Mouse (Mus musculus): Measurements from ENCODE around the gene Bahd1. TPM values are rescaled to one million over a fixed set of nuclear protein-coding genes. Genes with fewer than 3 reads are reported as not detected.

The Bahd1 gene
- total and polyA plus RNA-seq, 2 experiments from 2014 or later, result 1.6 to 9.4 TPM

DNA sequence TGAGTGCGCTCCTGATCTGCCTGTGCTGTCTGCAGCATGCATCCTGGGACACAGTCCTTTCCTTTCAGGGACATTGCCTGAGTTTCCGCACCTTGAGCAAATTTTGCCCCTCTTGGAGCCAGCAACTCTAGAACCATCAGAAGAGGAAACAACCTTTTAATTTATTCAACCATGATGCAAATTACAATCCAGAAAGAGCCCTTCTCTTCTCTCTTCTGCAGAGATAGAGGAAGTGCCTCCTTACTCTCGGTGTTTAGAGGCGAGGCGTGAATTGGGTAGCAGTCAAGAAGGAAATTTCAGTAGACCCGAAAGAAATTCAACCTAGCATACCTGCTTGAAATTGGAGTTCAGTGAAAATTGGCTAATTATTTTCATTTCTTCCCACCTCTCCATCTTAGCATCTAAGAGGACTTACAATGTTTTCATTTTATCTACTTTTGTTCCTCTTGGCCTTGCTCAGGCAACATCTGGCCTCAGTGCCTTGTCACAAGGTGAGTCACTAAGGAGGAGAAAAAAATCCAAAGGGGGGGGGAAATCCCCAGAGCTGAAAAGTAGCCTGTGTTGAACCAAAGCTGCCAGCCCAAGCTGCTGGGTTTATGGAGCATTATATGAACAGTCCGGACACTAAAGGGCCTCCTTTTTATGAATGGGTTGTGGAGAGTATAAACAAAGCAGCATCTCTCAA lies 5.4 kb downstream of the Bahd1 start:
- no peak for DNase-seq (ENCODE audit: low spot score)
- H3K4me3 ChIP-seq (ENCODE audit: low read depth, low read length), result no peak overlapping the region
- H3K27me3 ChIP-seq (ENCODE audit: control insufficient read depth, insufficient read depth, low read length), result peaks cover 4% of the 10 kb centered on the region
- no peaks in the 10 kb centered on the region for H3K9me3 ChIP-seq (replicated peaks; ENCODE audit: control insufficient read depth, low read length)
- no peak overlapping the region for H3K27ac ChIP-seq (ENCODE audit: low read depth)
- no peak for ATAC-seq (ENCODE audit: insufficient read depth, low read depth)
- no peak overlapping the region for H3K9ac ChIP-seq (replicated peaks; ENCODE audit: low read depth, low read length)
- 89% methylated on average over 7 of the region's 7 CpGs for WGBS
- no peak overlapping the region for H3K4me2 ChIP-seq (ENCODE audit: low read depth, low read length)
- H3K36me3 ChIP-seq (replicated peaks; ENCODE audit: control insufficient read depth, insufficient read depth, low read length), result no peaks in the 10 kb centered on the region
- H3K4me1 ChIP-seq (ENCODE audit: control insufficient read depth, insufficient read depth), result peaks cover 21% of the 10 kb centered on the region
- TF ChIP-seq CTCF (IDR thresholded peaks at IDR 0.05; ENCODE audit: low read depth) (no peak), EP300 (IDR thresholded peaks at IDR 0.05; ENCODE audit: low read depth) (no peak)

GRCm38 (mm10) chr2:118906118-118906492 lies 5.9 kb downstream of the Bahd1 start:
- ATAC-seq (ENCODE audit: insufficient read depth, low read depth) (no peak), DNase-seq (ENCODE audit: low spot score) (no peak)
- TF ChIP-seq EP300 (IDR thresholded peaks at IDR 0.05; ENCODE audit: low read depth) (no peak), CTCF (IDR thresholded peaks at IDR 0.05; ENCODE audit: low read depth) (no peak)
- Histone ChIP-seq H3K36me3 (replicated peaks; ENCODE audit: control insufficient read depth, insufficient read depth, low read length) (no peaks in the 10 kb centered on the region), H3K9me3 (replicated peaks; ENCODE audit: control insufficient read depth, low read length) (no peaks in the 10 kb centered on the region), H3K4me2 (ENCODE audit: low read depth, low read length) (no peak overlapping the region), H3K9ac (replicated peaks; ENCODE audit: low read depth, low read length) (no peak overlapping the region), H3K27ac (ENCODE audit: low read depth) (no peak overlapping the region), H3K4me1 (ENCODE audit: control insufficient read depth, insufficient read depth) (peaks cover 16% of the 10 kb centered on the region), H3K27me3 (ENCODE audit: control insufficient read depth, insufficient read depth, low read length) (no peaks in the 10 kb centered on the region), H3K4me3 (ENCODE audit: low read depth, low read length) (no peak overlapping the region)
- WGBS, result 84% methylated on average over 5 of the region's 5 CpGs

DNA sequence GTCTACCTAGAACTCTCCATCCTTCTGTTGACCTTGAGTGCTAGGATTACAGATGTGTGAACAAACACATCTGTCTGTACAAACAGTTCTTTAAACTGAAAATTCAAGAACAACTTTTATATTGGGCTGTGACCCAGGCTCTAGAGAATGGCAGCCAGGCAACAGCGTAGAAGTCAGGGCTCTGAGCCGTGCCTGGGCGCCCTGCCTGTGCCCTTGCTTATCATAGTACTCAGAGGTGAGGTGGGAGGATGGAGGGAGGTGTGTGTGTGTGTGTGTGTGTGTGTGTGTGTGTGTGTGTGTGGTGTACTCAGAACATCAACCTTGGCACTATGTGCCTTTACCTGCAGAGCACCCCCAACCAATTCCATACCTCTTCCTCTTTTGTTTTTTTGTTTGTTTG lies 7.6 kb downstream of the Bahd1 start:
- WGBS, result 46% methylated on average over 3 of the region's 3 CpGs
- no peaks in the 10 kb centered on the region for H3K27me3 ChIP-seq (ENCODE audit: control insufficient read depth, insufficient read depth, low read length)
- no peak overlapping the region for H3K4me2 ChIP-seq (ENCODE audit: low read depth, low read length)
- no peak overlapping the region for H3K27ac ChIP-seq (ENCODE audit: low read depth)
- H3K4me1 ChIP-seq (ENCODE audit: control insufficient read depth, insufficient read depth), result peaks cover 16% of the 10 kb centered on the region
- H3K9ac ChIP-seq (replicated peaks; ENCODE audit: low read depth, low read length), result no peak overlapping the region
- no peaks in the 10 kb centered on the region for H3K36me3 ChIP-seq (replicated peaks; ENCODE audit: control insufficient read depth, insufficient read depth, low read length)
- ATAC-seq (ENCODE audit: insufficient read depth, low read depth) (no peak), DNase-seq (ENCODE audit: low spot score) (no peak)
- TF ChIP-seq EP300 (IDR thresholded peaks at IDR 0.05; ENCODE audit: low read depth), result no peak
- no peak for TF ChIP-seq CTCF (IDR thresholded peaks at IDR 0.05; ENCODE audit: low read depth)
- no peaks in the 10 kb centered on the region for H3K9me3 ChIP-seq (replicated peaks; ENCODE audit: control insufficient read depth, low read length)
- no peak overlapping the region for H3K4me3 ChIP-seq (ENCODE audit: low read depth, low read length)

DNA sequence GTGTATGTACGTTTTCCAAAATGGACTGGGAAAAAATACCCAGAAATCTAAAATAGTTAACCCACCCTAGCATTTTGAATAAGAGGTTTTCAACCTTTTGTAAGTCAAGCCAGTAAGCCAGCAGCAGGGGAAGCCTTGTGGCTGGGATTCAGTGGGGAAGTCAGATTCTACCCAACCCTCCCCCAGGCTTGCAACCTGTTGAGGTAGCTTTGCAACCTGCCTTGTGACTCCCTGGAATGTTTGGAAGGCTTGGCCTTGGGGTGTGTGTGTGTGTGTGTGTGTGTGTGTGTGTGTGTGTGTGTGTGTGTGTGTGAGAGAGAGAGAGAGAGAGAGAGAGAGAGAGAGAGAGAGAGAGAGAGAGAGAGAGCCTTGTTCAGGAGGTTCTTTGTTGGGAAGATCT lies 9.0 kb downstream of the Bahd1 start:
- no peaks in the 10 kb centered on the region for H3K27me3 ChIP-seq (ENCODE audit: control insufficient read depth, insufficient read depth, low read length)
- no peak overlapping the region for H3K9ac ChIP-seq (replicated peaks; ENCODE audit: low read depth, low read length)
- no peak for TF ChIP-seq CTCF (IDR thresholded peaks at IDR 0.05; ENCODE audit: low read depth)
- WGBS, result 90% methylated on average over 1 of the region's 1 CpGs
- no peaks in the 10 kb centered on the region for H3K9me3 ChIP-seq (replicated peaks; ENCODE audit: control insufficient read depth, low read length)
- H3K4me2 ChIP-seq (ENCODE audit: low read depth, low read length), result no peak overlapping the region
- peaks cover 14% of the 10 kb centered on the region for H3K4me1 ChIP-seq (ENCODE audit: control insufficient read depth, insufficient read depth)
- H3K4me3 ChIP-seq (ENCODE audit: low read depth, low read length), result no peak overlapping the region
- DNase-seq (ENCODE audit: low spot score) (no peak), ATAC-seq (ENCODE audit: insufficient read depth, low read depth) (no peak)
- no peaks in the 10 kb centered on the region for H3K36me3 ChIP-seq (replicated peaks; ENCODE audit: control insufficient read depth, insufficient read depth, low read length)
- no peak overlapping the region for H3K27ac ChIP-seq (ENCODE audit: low read depth)

DNA sequence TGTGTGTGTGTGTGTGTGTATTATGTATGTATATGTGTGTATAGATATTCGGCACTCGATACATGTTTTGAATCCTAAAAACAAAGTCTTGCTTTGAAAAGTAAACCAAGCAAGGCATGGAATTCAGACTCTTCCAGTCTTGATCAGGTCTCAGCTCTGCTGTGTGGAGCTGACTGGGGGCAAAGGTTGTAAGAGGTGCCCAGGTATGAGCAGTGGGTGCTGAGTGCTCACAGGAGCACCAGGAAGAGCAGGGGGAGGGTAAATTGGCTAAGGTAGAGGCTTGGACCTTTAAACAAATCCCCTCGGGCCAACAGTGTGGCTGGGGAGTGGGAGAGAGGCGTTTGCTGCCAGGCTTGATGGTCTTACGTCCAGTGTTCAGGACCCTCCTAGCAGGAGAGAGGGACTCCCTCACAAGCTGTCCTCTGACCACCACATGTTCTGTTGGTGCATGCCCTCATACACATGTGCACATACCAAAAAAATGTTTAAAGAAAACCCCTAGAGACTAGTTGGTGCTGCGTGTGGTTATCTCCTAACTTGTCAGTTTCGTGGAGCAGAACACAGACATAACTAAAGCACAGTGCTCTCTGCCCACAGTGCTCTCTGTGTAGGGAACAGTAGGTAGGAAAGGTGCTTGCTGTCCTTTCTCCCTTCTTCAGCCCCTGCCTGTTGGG lies 10.6 kb downstream of the Bahd1 start:
- no peak for TF ChIP-seq CTCF (IDR thresholded peaks at IDR 0.05; ENCODE audit: low read depth)
- TF ChIP-seq EP300 (IDR thresholded peaks at IDR 0.05; ENCODE audit: low read depth), result no peak
- ATAC-seq (ENCODE audit: insufficient read depth, low read depth) (no peak), DNase-seq (ENCODE audit: low spot score) (no peak)
- Histone ChIP-seq H3K27ac (ENCODE audit: low read depth) (no peak overlapping the region), H3K9me3 (replicated peaks; ENCODE audit: control insufficient read depth, low read length) (no peaks in the 10 kb centered on the region), H3K4me3 (ENCODE audit: low read depth, low read length) (no peak overlapping the region), H3K27me3 (ENCODE audit: control insufficient read depth, insufficient read depth, low read length) (no peaks in the 10 kb centered on the region), H3K4me2 (ENCODE audit: low read depth, low read length) (no peak overlapping the region), H3K36me3 (replicated peaks; ENCODE audit: control insufficient read depth, insufficient read depth, low read length) (no peaks in the 10 kb centered on the region), H3K9ac (replicated peaks; ENCODE audit: low read depth, low read length) (no peak overlapping the region), H3K4me1 (ENCODE audit: control insufficient read depth, insufficient read depth) (peaks cover 17% of the 10 kb centered on the region)
- WGBS, result 74% methylated on average over 7 of the region's 7 CpGs

All from heart, postnatal 0 days (tissue).